Mouse (Mus musculus) G1E (cell line): Measurements from ENCODE around the gene Pde10a.

ENCODE experiments used
- CTCF ChIP-seq: IDR thresholded peaks from 2 replicates; pipeline ENCODE4 v1.5.1; 2012; ENCODE audit warnings: low read depth, low read length, inconsistent platforms, mixed read lengths
- GATA1 ChIP-seq: IDR thresholded peaks from 2 replicates; pipeline ENCODE4 v1.6.1; 2012; ENCODE audit warnings: borderline replicate concordance, low read length, inconsistent platforms, mixed read lengths

GRCm38 (mm10) chr17:8573542-8574260, 48.5 kb downstream of the Pde10a start:
- TF ChIP-seq CTCF (no peak), GATA1 (no peak)
